Mouse (Mus musculus) hindbrain, postnatal 0 days (tissue): ENCODE measurements around the gene Gm45261. TPM values are rescaled to one million over a fixed set of nuclear protein-coding genes. Genes with fewer than 3 reads are reported as not detected.

Source experiments
- ATAC-seq: fragments of 200-750 bp; cut with Nextera tagmentation; 2 replicates; pipeline ENCODE4 v1.8.0; 2017; ENCODE audit warnings: mild to moderate bottlenecking, moderate TSS enrichment, moderate library complexity
- DNase-seq: peaks from one replicate; pipeline ENCODE4 v3.0.0-alpha.2; 2015; ENCODE audit warnings: low spot score
- H3K27ac ChIP-seq: fragments of 300-500 bp; sonication (generic); 2 replicates; pipeline ENCODE4 v1.5.1; 2014; ENCODE audit warnings: mild to moderate bottlenecking
- H3K27me3 ChIP-seq: fragments of 300-500 bp; sonication (generic); 2 replicates; pipeline ENCODE4 v1.6.1; 2014; ENCODE audit warnings: low read length, mixed read lengths; ENCODE audit not compliant: insufficient read depth
- H3K36me3 ChIP-seq: fragments of 300-500 bp; sonication (generic); 2 replicates; pipeline ENCODE4 v1.6.1; 2014; ENCODE audit warnings: low read length, mixed read lengths; ENCODE audit not compliant: insufficient read depth
- H3K4me1 ChIP-seq: fragments of 300-500 bp; sonication (generic); 2 replicates; pipeline ENCODE4 v1.6.1; 2014; ENCODE audit warnings: antibody characterized with exemption, low read length, mixed read lengths; ENCODE audit not compliant: insufficient read depth
- H3K4me2 ChIP-seq: fragments of 300-500 bp; sonication (generic); 2 replicates; pipeline ENCODE4 v1.6.1; 2014; ENCODE audit warnings: low read depth, mild to moderate bottlenecking, low read length, moderate library complexity, mixed read lengths
- H3K4me3 ChIP-seq: fragments of 300-500 bp; sonication (generic); 2 replicates; pipeline ENCODE4 v1.5.1; 2014; ENCODE audit warnings: low read length
- H3K9ac ChIP-seq: fragments of 300-500 bp; sonication (generic); replicated peaks from 2 replicates; pipeline ENCODE4 v1.6.1; 2014; ENCODE audit warnings: mild to moderate bottlenecking, low read length, moderate library complexity, mixed read lengths
- H3K9me3 ChIP-seq: fragments of 300-500 bp; sonication (generic); 2 replicates; pipeline ENCODE4 v1.6.1; 2016; ENCODE audit warnings: low read length, mixed read lengths
- CTCF ChIP-seq: IDR thresholded peaks from 2 replicates; pipeline ENCODE4 v1.5.1; 2016; ENCODE audit warnings: antibody characterized with exemption, control low read depth, low read depth
- WGBS: fragments of 180-500 bp; shearing (Covaris S2); extraction: QIAGEN DNeasy Blood & Tissue Kit; methylation state at CpG from one replicate; pipeline ENCODE4 v1.1.7; 2014; 5-methylcytosine and 5-hydroxymethylcytosine counted together
- polyA plus RNA-seq: library from polyadenylated mRNA; unstranded; fragments of >200 nt; fragmentation: Nextera tagmentation; extraction: Ambion mirVana; gene quantifications from 2 replicates; pipeline ENCODE4 v1.2.1, GENCODE M21; 2015
- total RNA-seq: library from RNA; depleted of rRNA; stranded (reverse); fragments of >200 nt; gene quantifications from 2 replicates; pipeline ENCODE4 v1.2.3, GENCODE M21; 2014; rRNA removed

Gm45261 gene
- total and polyA plus RNA-seq, 2 experiments from 2014 or later, result not detected

DNA sequence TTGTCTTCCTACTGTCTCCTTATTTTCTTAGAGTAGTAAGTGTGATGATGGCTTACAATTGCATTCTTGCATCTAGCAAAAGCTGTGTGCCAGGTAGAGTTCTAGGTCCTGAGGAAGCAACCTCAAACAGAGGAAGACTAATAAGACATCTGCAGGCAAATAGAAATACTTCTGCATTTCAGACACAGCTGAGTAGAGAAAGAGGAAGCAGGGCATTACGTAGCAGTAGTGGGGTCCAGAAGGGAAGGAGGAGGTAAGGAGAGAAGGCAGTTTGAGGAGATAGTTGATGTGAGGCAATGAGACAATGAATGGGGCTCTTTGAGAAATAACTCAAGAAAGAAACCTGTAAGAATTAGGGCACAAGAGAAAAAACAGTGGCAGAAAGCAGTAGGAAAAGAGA, 59.3 kb downstream of the Gm45261 start:
- H3K9ac ChIP-seq, result no peak overlapping the region
- no peaks in the 10 kb centered on the region for H3K9me3 ChIP-seq
- no peak overlapping the region for H3K4me2 ChIP-seq
- ATAC-seq (no peak), DNase-seq (no peak)
- no peaks in the 10 kb centered on the region for H3K27me3 ChIP-seq
- no peaks in the 10 kb centered on the region for H3K36me3 ChIP-seq
- no peak overlapping the region for H3K27ac ChIP-seq
- H3K4me3 ChIP-seq, result no peak overlapping the region
- TF ChIP-seq CTCF, result no peak
- no peaks in the 10 kb centered on the region for H3K4me1 ChIP-seq
- 85% methylated on average over 1 of the region's 1 CpGs for WGBS

Other genes with a start within 250 kb of the Gm45261 start
- 0.84 and 1.3 TPM in 2 replicates for gene Fam124b, start 243.0 kb downstream of the Gm45261 start, total RNA-seq
- gene Fam124b, start 243.0 kb downstream of the Gm45261 start, polyA plus RNA-seq, result 0.33 and 0.38 TPM in 2 replicates
- gene Cul3, start 121.0 kb downstream of the Gm45261 start, total RNA-seq, result 47.6 and 51.9 TPM in 2 replicates
- 22.6 and 33.1 TPM in 2 replicates for gene Cul3, start 121.0 kb downstream of the Gm45261 start, polyA plus RNA-seq